Mouse (Mus musculus): ENCODE measurements at regions not wholly inside any gene's neighbourhood (a gene's known extent, or its start where the extent isn't known, plus 50 kb on each side); places are given as distances from the start of the nearest gene placed in this dataset.

DNA sequence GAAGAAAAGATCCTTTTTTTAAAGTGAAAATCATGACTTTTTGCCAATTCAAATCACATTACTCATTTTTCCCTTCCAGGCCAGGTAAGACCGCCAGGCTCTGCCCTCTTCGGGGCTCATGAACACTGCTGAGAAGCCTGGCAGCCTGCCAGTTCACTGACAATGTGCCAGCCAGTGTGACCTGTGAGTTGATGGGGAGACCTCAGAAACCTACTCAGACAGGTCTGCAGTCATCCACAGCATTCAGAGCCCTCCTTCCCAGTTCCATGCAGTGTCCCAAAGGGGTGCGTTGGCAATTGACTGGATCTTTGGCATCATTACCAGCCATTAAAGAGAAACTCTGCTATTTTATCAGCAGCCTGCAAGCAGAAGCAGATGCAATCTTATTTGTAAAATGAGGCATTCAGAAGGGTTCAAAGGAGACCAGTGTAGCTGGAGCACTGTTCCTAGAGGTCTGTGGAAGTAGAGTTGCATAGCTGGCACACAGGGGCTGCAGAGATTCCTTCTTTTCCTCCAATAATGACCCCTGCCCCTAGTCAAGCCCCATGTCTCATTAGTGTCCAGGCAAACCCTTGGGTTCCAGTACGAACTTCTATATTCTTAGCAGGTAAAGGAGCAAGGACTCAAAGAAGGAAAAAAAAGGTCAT lies 384.4 kb downstream of the Rapgef2 start:
- DNase-seq (ENCODE audit: low read depth, low spot score), result no peak

DNA sequence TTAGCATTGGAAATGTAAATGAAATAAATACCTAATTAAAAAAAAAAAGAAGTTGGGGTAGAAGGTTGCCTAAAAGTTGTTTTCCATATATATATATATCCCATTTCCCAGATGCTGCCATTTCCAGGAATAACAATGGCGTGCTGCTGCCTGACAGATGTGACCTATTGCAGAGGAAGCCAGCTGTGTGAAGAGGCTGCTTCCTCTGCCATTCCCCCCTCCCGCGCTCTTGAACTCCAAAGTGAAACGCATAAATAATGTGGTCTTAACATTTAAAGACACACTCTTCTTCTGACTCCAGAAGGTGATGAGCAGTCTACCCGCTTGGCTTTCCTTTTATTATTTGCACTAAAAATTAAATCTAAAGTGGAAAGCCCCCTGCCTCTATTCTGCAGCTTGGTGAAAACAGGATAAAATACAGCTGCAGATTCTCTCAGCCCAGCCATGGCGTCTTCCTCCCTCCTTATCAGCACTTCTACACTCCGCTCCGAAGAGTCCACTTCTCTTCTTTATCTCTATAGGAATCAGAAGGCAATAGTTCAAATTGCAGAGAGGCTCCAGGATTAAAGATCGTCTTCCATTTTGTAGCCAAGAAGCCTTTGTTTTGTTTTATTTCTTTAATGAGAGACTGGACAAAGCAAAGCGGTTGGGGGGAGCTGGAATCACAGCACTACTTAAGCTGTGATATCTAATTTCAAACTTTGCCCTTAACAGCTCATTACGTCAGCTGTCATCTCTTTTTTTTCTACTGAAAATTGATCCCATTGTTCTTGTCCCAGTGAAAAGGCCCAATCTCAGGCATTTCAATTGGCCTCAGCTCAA lies 385.1 kb downstream of the Rapgef2 start:
- no peak for DNase-seq (ENCODE audit: low read depth, low spot score)

DNA sequence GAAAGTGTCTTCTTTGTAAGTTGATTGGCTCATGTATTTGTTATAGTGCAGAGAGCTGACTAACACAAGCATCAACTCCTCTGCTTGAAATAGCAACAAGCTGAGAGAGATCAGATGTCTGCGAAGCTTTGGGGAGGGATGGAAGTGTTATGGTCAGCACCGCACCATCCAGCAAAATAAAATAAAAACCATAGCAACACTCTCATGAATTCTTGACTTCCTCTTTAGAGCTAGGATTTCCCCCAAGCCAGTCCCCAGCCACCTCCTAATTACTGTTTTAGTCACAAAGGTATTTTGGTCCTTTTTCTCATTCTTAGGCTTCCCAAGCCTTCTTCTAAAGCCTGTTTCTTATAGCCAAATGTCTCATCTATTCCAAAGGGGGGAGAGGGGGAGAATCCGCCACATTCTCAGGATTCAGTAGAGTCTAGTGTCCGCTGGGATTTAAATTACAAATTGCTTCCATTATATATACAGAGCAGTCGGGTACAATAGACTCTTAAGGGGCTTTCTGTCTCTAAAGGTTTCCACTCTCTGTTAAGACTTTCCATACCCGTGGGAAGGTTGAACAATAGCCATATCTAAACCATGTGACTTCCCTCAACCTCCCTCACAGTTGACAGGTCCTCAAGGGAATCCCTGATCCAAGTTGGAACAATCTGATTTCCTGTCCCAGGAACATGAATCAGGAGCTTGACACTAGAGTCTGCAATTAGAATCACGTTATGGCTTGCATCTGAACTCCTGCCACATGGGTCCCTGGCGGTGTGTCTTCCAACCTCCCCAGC lies 386.7 kb downstream of the Rapgef2 start:
- no peak for DNase-seq (ENCODE audit: low read depth, low spot score)

DNA sequence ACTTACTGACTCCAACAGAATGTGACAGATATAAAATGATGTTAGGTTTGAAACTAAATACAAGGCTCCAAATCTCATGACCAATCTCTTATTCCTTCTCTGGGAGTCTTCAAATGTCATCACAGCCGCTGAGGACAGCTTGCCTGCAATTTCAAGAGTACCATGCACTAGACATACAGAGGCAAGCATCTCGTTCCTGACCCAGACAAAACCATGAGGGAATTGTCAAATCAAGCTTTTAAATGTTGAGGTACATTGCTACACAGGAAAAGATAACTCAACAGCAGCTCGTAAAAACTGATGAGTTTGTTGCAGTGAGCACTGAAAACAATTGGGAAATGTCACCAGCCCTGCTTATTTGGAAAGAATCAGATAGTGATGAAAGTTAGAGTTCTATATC lies 397.0 kb downstream of the Rapgef2 start:
- no peak for DNase-seq (ENCODE audit: low read depth, low spot score)

DNA sequence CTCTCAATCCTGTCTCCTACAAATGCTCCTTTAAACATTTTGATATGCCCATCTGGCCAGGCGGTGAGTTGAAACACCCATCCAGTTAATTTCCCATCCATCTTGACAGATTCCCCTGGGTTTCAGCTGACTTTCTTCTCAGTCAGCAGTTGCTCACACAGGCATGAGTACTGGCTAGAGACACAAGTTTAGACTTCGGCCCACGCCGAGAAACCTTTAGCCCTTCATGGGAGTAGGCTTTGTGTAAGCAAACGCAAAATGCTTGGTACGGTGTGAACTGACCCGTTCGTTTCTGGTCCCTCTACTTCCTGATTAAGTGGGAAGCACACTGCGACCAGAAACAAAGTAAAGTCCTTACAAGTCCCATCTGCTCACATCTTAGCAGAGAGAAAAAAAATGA lies 401.6 kb downstream of the Rapgef2 start:
- no peak for DNase-seq (ENCODE audit: low read depth, low spot score)

DNA sequence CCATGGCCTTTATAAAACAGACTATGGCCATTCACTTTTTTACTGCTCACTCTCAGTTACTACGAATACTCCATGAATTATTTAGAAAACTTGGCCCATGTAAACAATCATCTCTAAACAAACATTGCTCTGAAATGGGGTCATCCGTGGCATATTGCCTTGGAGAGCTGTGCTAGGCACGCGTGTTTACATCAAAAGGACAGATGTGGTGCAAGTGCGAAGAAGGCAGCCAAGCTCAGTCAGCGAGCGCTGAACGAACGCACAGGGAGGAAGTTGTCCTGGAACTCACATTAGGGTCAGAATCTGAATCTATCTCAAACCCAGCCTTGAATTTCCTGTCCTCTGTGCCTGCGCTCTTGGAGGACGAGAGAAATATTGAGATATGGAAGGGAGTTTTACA lies 402.3 kb downstream of the Rapgef2 start:
- no peak for DNase-seq (ENCODE audit: low read depth, low spot score)

DNA sequence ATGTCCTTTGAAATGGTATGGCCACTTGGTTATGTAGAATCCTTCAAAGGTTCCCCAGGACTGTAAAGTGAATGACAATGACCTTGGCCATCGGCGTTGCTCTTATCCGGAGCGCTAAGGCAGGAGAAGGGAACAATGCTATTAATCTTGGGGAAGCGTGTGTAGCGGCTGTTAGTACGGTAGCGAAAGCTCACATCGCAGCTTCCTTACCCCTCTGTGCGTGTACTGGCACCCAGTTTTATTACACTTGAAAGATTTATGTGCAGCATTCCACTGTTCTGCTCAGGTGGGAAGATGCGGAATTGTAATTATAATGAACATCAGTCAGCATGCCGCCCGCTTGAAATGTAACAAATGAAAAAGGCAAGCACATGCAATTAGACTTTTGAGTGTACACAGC lies 406.2 kb downstream of the Rapgef2 start:
- DNase-seq (ENCODE audit: low read depth, low spot score), result peak; percentile 21

DNA sequence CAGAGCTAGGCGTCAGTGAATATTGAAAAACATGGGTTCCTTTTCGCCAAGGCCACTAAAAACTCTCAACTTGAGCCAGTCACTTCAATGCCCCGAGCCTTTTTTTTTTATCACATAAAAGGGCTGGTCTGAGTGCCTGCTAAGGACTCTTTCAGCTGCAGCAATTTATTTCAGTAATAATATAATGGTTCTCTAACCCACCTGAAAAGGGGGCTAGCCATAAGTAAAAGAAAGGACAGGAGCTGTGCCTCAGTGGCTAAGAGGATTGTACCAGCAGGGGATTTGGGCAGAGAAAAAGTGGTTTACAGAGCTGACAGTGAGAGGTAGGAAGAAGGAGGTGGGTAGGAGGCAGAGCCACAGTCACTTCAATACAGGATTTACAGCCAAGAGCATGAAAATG lies 409.0 kb downstream of the Rapgef2 start:
- no peak for DNase-seq (ENCODE audit: low read depth, low spot score)

DNA sequence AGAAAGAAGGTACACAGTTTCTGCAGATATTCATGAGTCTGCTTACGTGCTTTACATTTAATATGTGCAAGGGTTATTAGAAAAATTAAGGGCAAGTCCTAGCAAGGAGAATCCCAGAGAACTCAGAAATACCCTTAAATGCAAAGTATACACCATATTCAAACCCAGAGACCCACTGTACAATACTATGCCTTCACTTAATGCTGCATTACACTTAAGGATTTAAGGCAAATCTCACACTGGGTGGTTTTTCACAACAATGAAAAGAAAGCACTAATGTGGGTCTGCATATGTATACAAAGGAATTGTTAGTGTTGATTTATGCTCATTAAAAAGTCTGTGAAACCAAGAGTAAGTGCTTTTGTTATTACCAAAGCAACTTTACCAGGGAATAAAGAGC lies 419.4 kb downstream of the Rapgef2 start:
- no peak for DNase-seq (ENCODE audit: low read depth, low spot score)

DNA sequence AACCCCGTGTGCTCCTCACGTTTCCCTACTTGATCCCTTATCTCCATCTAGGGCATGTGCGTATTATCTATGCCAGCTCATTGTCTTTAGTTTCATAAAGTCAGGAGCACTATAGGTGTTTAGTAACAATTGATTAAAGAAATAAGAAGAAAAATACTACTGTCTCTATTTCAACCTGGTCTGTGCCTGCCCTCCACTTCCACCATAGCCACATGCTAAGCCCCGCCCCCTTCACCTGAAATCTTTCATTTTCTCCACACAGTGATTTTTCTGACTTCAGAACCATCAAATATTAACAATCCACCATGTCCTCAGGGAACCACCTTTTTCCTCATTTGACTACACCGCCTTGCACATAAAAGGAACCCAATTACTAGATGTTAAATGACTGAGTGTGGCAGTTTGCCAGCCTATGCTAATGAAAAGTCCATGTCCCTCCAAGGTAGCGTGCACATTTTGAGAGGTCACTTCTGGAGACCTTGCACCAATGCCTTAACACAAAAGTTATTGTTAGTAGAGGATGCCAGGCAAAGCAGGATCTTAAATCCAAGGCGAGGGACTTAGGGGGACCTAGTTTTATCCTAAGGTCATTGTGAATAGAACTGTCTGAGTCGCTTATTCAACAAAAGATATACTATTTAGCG lies 420.1 kb downstream of the Rapgef2 start:
- DNase-seq (ENCODE audit: low read depth, low spot score), result no peak

DNA sequence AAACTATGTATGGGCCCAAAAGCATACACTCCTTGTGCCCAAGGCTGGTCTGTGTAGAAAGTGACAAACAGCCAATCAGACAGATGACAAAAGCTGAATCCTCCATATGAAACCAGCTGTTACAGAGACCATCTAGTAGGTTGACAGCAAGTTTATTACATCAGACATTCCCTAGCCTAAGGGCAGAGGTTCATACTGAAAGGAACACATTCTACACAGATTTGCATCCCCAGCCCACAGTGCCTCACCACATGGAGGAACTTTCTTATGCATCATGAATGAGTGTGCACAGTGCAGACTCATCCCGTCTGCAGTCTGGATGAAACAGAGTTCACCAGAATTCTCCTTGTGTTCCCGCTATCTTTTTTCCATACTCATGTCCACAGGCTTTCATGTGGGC lies 423.3 kb downstream of the Rapgef2 start:
- no peak for DNase-seq (ENCODE audit: low read depth, low spot score)

DNA sequence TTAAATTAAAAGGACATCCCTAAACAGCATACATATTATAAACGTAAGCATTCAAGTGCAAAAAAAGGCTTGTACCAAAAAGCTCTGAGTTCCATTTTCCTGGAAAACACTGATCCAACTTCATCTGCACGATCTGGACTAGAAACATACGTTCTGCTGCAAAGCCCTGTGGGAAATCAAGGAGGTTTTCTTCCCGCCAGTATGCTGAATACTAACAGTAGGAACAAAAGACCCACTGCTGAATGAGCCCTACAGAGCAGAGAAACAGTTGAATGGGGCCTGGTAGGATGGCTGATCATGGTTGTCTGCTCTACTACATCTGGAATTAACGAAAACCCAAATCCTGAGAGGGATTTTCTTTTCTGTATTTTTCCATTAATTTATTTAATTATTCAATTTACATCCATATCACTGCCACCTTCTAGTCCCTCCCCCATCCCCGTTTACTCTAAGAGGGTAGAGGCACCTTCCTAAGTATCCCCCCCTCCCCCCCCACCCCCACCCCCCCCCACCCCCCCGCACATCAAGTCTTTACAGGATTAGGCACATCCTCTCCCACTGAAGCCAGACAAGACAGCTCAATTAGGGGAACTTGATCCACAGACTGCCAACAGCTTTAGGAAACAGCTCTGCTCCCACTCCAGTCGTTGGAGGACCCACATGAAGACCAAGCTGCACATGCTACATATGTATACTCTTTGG lies 439.5 kb downstream of the Rapgef2 start:
- DNase-seq (ENCODE audit: low read depth, low spot score), result no peak

DNA sequence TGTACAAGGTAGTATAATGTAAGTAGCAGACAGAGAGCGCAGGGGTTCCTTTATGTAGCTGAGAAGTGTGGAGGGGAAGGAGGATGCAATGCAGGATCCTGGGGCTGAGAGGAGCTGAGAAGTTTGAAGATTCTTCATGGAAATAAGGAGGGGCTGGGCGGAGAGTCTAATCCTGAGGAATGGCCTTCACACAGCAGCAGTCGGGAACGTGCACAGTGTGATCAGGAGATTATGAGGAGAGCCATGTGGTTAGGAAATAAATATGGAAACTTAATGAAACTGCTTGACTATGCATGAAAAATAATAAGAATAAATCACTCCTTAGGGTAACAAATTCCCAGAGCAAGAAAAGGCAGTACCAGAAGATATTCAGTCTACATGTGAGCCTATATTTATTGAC lies 445.1 kb downstream of the Rapgef2 start:
- no peak for DNase-seq (ENCODE audit: low read depth, low spot score)

DNA sequence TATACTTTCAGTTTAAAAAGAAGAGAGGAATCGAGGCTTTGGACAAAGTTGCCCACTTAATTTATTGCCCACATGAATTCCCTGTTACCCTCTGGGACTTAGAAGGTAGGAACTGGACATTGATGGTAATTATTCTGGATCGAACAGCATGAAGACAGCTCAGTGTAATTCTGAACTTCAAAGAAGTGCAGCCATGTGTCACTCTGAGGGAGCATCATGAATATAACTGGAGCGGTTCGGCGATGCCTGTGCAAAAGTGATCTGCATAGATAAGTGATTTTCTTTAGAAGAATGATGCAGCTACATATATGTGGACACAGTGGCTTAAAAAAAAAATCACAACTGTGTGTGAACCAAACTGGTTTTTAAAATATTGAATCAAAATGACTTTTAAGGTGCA lies 449.5 kb downstream of the Rapgef2 start:
- no peak for DNase-seq (ENCODE audit: low read depth, low spot score)

DNA sequence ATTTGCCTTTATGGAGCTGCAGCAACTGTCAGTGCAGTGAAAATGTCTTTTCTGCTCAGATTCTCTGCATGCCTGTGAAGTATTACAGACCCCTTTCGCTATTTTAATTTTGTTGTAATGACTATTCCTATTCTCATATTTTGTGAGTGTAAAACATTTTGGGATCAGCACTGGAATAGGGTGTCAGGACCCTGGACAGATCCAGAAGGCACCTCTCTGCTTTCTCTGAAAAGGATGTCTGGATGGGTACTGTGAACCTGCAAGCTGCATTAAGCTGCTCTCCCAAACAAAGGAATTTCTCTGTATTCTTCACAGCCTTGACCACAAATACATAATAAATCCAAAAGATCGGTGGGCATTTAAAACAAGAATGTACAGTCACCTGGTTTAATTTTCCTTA lies 460.8 kb downstream of the Rapgef2 start:
- peak; percentile 39 for DNase-seq (ENCODE audit: low read depth, low spot score)

DNA sequence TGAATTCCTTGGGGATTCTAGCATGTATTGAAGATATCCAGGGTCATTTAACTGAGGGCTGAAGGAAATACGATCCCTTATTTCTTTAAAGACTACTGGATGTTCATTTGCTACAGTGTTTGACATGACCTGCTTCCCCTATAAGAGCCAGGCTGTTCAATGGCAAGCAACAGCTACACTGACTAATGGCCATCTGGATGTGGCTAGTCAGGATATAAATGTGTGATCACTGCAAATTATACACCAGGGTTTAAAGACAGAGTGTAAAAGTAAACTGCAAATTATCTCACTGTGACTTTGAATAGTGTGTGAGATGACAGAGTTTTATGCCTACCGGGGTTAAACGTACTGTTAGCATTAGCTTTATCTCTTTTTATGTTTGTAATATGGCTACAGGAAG lies 473.9 kb downstream of the Rapgef2 start:
- no peak for DNase-seq (ENCODE audit: low read depth, low spot score)

DNA sequence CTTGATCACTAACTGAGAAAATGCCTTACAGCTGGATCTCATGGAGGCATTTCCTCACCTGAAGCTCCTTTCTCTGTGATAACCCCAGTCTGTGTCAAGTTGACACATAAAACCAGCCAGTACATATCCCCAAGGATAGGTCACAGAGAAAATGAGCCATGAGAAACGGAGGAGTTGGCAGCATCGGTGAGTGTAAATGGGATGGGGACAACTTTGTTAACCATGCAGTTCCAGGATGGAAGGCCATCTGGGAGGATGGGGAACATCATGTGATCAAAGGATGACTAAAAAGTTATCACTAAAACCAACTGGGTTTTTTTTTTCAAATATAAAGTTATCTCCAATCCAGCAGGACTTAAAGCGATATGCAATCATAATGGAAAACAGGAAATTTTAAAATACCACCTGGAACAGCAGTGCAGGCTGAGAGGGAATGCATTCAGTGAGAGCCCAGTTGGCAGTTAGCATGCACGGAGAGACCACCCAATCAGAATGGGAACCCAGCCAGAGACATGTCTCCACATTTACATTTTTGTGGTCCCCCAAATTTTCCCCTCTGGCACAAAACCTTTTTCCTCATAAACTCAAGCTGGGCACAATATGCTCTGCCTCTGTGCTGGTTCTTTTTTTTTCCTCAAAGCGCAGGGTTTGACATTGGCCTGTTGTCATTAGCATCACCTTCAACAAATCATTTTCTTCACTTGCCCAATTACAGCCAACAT lies 475.7 kb downstream of the Rapgef2 start:
- no peak for DNase-seq (ENCODE audit: low read depth, low spot score)

DNA sequence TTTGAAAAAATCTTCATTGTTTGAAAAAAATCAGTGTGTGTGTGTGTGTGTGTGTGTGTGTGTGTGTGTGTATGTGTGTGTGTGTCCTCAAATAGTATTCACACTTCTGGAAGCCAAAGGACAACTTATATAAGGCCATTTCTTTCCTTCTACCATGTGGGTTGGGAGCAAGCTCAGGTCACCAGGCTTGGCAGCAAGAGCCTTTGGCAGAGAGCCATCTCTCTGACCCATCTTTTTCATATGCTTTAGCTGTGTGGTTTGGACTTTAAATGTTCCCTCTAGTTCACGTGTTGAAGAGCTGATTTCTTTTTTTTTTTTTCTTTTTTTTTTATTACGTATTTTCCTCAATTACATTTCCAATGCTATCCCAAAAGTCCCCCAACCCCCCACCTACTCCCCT lies 483.1 kb downstream of the Rapgef2 start:
- no peak for DNase-seq (ENCODE audit: low read depth, low spot score)

DNA sequence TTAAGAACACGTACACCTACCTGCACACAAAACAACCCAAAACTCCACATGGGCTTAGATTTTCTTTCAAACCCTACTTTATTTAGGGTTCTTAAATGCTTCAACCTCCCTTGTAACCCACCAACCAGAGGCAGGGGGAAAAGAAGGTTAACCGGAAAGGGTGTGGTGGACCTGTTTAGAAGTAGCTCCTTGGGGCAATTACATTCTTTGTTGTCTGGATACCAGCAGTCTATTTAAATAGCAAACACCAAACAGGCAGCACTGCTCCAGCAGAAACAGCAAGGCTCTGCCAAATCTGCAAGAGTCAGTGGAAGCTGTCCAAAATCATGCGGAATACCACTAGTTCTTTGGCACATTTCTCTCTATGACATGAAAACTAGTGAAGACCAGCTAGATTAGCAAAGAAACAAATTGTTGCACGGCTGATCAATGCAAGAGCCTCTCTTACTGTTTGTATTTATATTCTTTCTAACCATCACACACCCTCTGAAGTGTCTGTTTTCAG lies 490.3 kb downstream of the Rapgef2 start:
- DNase-seq (ENCODE audit: low read depth, low spot score), result peak; percentile 62

DNA sequence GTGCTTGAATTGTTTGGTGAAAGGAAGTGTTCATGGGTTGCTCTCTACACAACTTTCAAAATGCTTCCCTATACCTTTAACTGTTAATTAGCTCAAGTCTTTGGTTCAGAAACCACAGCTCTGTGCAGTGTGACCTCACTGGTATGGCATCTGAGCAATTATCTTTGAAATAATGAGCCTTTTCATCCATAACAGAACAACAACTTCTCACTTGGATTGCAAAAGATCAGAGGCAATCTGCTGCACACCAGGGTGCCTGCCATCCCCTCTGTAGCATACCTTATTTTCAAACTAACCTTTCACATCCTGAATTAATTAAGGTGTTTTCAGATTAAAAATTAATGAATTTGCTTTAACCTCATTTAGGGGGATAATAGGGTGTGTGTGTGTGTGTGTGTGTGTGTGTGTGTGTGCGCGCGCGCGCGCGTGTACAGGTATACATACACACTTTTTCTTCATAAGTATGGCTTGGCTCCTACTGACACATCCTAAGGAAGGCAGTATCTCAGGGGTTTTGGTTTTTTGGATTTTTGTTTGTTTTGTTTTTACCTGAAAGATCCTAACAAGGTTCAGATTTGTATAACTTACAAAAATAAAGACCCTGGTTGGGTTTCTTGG lies 493.8 kb downstream of the Rapgef2 start:
- peak; percentile 40 for DNase-seq (ENCODE audit: low read depth, low spot score)
